Mouse (Mus musculus) ES-CJ7 (cell line): Measurements from ENCODE around the gene Fcrlb.

Experiments used
- DNase-seq: peaks from one replicate; pipeline ENCODE4 v3.0.0; 2011; ENCODE audit warnings: low read depth, low spot score

Gene Fcrlb

GRCm38 (mm10) chr1:170868905-170869283 is 43.8 kb downstream of the Fcrlb start:
- no peak for DNase-seq

GRCm38 (mm10) chr1:170868107-170868904 is 44.4 kb downstream of the Fcrlb start:
- peak; percentile 95 for DNase-seq

GRCm38 (mm10) chr1:170867691-170868105 is 45.0 kb downstream of the Fcrlb start, which contains the start of gene Atf6:
Gene Atf6 (minus strand): TSS chr1:170867771.
- DNase-seq: peak; percentile 96

GRCm38 (mm10) chr1:170866992-170867690 is 45.6 kb downstream of the Fcrlb start:
- DNase-seq: no peak

GRCm38 (mm10) chr1:170865406-170865805 is 47.3 kb downstream of the Fcrlb start:
- no peak for DNase-seq

- no peak for DNase-seq
Measured at GRCm38 (mm10) chr1:170864754-170865153, 48.0 kb downstream of the Fcrlb start.

GRCm38 (mm10) chr1:170864234-170864633 is 48.5 kb downstream of the Fcrlb start:
- DNase-seq: no peak

GRCm38 (mm10) chr1:170863033-170863432 is 49.7 kb downstream of the Fcrlb start:
- no peak for DNase-seq

- no peak for DNase-seq
Measured at GRCm38 (mm10) chr1:170862435-170862717, 50.4 kb downstream of the Fcrlb start.

GRCm38 (mm10) chr1:170861671-170862434 is 50.9 kb downstream of the Fcrlb start:
- no peak for DNase-seq

- no peak for DNase-seq
Measured at GRCm38 (mm10) chr1:170858872-170859271, 53.9 kb downstream of the Fcrlb start.

GRCm38 (mm10) chr1:170857369-170857768 is 55.4 kb downstream of the Fcrlb start:
- no peak for DNase-seq
